Mouse (Mus musculus) cerebellum, adult 8-10 months (tissue): ENCODE data around the gene Dach1.

Source experiments
- DNase-seq: peaks from one replicate; pipeline ENCODE4 v3.0.0; 2022

The Dach1 gene

GRCm38 (mm10) chr14:98023540-98023939 lies 146.0 kb downstream of the Dach1 start:
- no peak for DNase-seq

GRCm38 (mm10) chr14:98014053-98014452 lies 155.5 kb downstream of the Dach1 start:
- DNase-seq, result no peak

GRCm38 (mm10) chr14:98008501-98008900 lies 161.1 kb downstream of the Dach1 start:
- DNase-seq, result no peak

GRCm38 (mm10) chr14:98002021-98002680 lies 167.4 kb downstream of the Dach1 start:
- no peak for DNase-seq

- no peak for DNase-seq
Measured at GRCm38 (mm10) chr14:97998584-97998983, 171.0 kb downstream of the Dach1 start.

GRCm38 (mm10) chr14:97983251-97983650 lies 186.3 kb downstream of the Dach1 start:
- DNase-seq, result no peak

- no peak for DNase-seq
Measured at GRCm38 (mm10) chr14:97982676-97983075, 186.9 kb downstream of the Dach1 start.

- DNase-seq, result no peak
Measured at GRCm38 (mm10) chr14:97980879-97981278, 188.7 kb downstream of the Dach1 start.

- no peak for DNase-seq
Measured at GRCm38 (mm10) chr14:97976091-97976490, 193.5 kb downstream of the Dach1 start.

GRCm38 (mm10) chr14:97975447-97975846 lies 194.1 kb downstream of the Dach1 start:
- no peak for DNase-seq

- DNase-seq, result no peak
Measured at GRCm38 (mm10) chr14:97964543-97965069, 205.0 kb downstream of the Dach1 start.

GRCm38 (mm10) chr14:97963624-97964023 lies 205.9 kb downstream of the Dach1 start:
- DNase-seq, result no peak

- DNase-seq, result no peak
Measured at GRCm38 (mm10) chr14:97956356-97956755, 213.2 kb downstream of the Dach1 start.

GRCm38 (mm10) chr14:97945471-97945870 lies 224.1 kb downstream of the Dach1 start:
- no peak for DNase-seq

- DNase-seq, result no peak
Measured at GRCm38 (mm10) chr14:97944643-97945268, 224.8 kb downstream of the Dach1 start.

GRCm38 (mm10) chr14:97942361-97942760 lies 227.2 kb downstream of the Dach1 start:
- DNase-seq, result no peak

- DNase-seq, result no peak
Measured at GRCm38 (mm10) chr14:97896622-97897021, 272.9 kb downstream of the Dach1 start.

- DNase-seq, result no peak
Measured at GRCm38 (mm10) chr14:97881976-97882375, 287.6 kb downstream of the Dach1 start.

- DNase-seq, result no peak
Measured at GRCm38 (mm10) chr14:97871001-97871400, 298.6 kb downstream of the Dach1 start.

- no peak for DNase-seq
Measured at GRCm38 (mm10) chr14:97858384-97858783, 311.2 kb downstream of the Dach1 start.

GRCm38 (mm10) chr14:97857276-97857675 lies 312.3 kb downstream of the Dach1 start:
- no peak for DNase-seq

- no peak for DNase-seq
Measured at GRCm38 (mm10) chr14:97855345-97855744, 314.2 kb downstream of the Dach1 start.

- no peak for DNase-seq
Measured at GRCm38 (mm10) chr14:97850486-97850885, 319.1 kb downstream of the Dach1 start.

- DNase-seq, result no peak
Measured at GRCm38 (mm10) chr14:97847641-97848040, 321.9 kb downstream of the Dach1 start.

- DNase-seq, result no peak
Measured at GRCm38 (mm10) chr14:97839275-97839674, 330.3 kb downstream of the Dach1 start.
